Mouse (Mus musculus) layer of hippocampus, postnatal 10 days (tissue): ENCODE measurements around the gene Gm37240. TPM values are rescaled to one million over a fixed set of nuclear protein-coding genes. Genes with fewer than 3 reads are reported as not detected.

Experiments used
- DNase-seq, 2 experiments: peaks; one replicate each; pipeline ENCODE4 v3.0.0; 2021; ENCODE audit warnings: low spot score in 2 of 2
- total RNA-seq, 2 experiments: library from RNA; stranded (reverse); gene quantifications; 2 replicates each; pipeline ENCODE4 v1.2.3; 2021

Gm37240 gene
- total RNA-seq, 2 experiments from 2014 or later, result 0.75 to 0.80 TPM

GRCm38 (mm10) chr3:85106956-85107355 lies 780.4 kb downstream of the Gm37240 start:
- no peak for DNase-seq

GRCm38 (mm10) chr3:85104301-85104700 lies 783.0 kb downstream of the Gm37240 start:
- no peak for DNase-seq

- peak; percentile 4 to 14 for DNase-seq
Measured at GRCm38 (mm10) chr3:85080882-85081558, 806.3 kb downstream of the Gm37240 start.

GRCm38 (mm10) chr3:85064113-85064512 lies 823.2 kb downstream of the Gm37240 start:
- no peak for DNase-seq

GRCm38 (mm10) chr3:85060153-85060552 lies 827.2 kb downstream of the Gm37240 start:
- DNase-seq, result no peak

- DNase-seq, result no peak
Measured at GRCm38 (mm10) chr3:85057245-85057644, 830.1 kb downstream of the Gm37240 start.

- no peak for DNase-seq
Measured at GRCm38 (mm10) chr3:85053526-85053925, 833.8 kb downstream of the Gm37240 start.

GRCm38 (mm10) chr3:85052196-85052595 lies 835.1 kb downstream of the Gm37240 start:
- no peak for DNase-seq

- DNase-seq, result no peak
Measured at GRCm38 (mm10) chr3:85048569-85048968, 838.7 kb downstream of the Gm37240 start.

GRCm38 (mm10) chr3:85043679-85044218 lies 843.6 kb downstream of the Gm37240 start:
- DNase-seq, result no peak

GRCm38 (mm10) chr3:85042126-85042525 lies 845.2 kb downstream of the Gm37240 start:
- DNase-seq, result no peak

- DNase-seq, result no peak
Measured at GRCm38 (mm10) chr3:85029141-85029540, 858.2 kb downstream of the Gm37240 start.

GRCm38 (mm10) chr3:85024817-85025705 lies 862.3 kb downstream of the Gm37240 start:
- DNase-seq, result no peak

GRCm38 (mm10) chr3:85024237-85024636 lies 863.1 kb downstream of the Gm37240 start:
- DNase-seq, result no peak

GRCm38 (mm10) chr3:85022800-85023199 lies 864.5 kb downstream of the Gm37240 start:
- no peak for DNase-seq

GRCm38 (mm10) chr3:85021816-85022215 lies 865.5 kb downstream of the Gm37240 start:
- DNase-seq, result no peak

GRCm38 (mm10) chr3:85020137-85020536 lies 867.2 kb downstream of the Gm37240 start:
- DNase-seq, result no peak

- peak; percentile 34 to 38 for DNase-seq
Measured at GRCm38 (mm10) chr3:85015667-85016066, 871.7 kb downstream of the Gm37240 start.

- no peak for DNase-seq
Measured at GRCm38 (mm10) chr3:85012889-85013288, 874.4 kb downstream of the Gm37240 start.

GRCm38 (mm10) chr3:85005257-85005656 lies 882.1 kb downstream of the Gm37240 start:
- no peak for DNase-seq

GRCm38 (mm10) chr3:84988880-84989279 lies 898.4 kb downstream of the Gm37240 start:
- DNase-seq, result no peak

- DNase-seq, result no peak
Measured at GRCm38 (mm10) chr3:84985121-84985625, 902.1 kb downstream of the Gm37240 start.
